Mouse (Mus musculus) limb, embryonic 14.5 days (tissue): ENCODE results near the gene Por. TPM values are rescaled to one million over a fixed set of nuclear protein-coding genes. Genes with fewer than 3 reads are reported as not detected.

Experiments used
- ATAC-seq: fragments of 200-750 bp; cut with Nextera tagmentation; 2 replicates; pipeline ENCODE4 v1.8.0; 2017; ENCODE audit warnings: low read depth, moderate number of reproducible peaks, moderate TSS enrichment; ENCODE audit not compliant: low FRiP score
- DNase-seq: peaks from one replicate; pipeline ENCODE4 v3.0.0-alpha.2; 2015; ENCODE audit warnings: low spot score
- H3K27ac ChIP-seq: fragments of 300-500 bp; sonication (generic); replicated peaks from 2 replicates; pipeline ENCODE4 v1.5.1; 2014; ENCODE audit warnings: low read depth, mild to moderate bottlenecking, low read length, moderate library complexity, mixed read lengths
- H3K27me3 ChIP-seq: fragments of 300-500 bp; sonication (generic); 2 replicates; pipeline ENCODE4 v1.6.1; 2014; ENCODE audit warnings: low read length, mixed read lengths; ENCODE audit not compliant: control insufficient read depth, insufficient read depth
- H3K36me3 ChIP-seq: fragments of 300-500 bp; sonication (generic); 2 replicates; pipeline ENCODE4 v1.6.1; 2014; ENCODE audit warnings: mild to moderate bottlenecking, low read length, moderate library complexity, mixed read lengths; ENCODE audit not compliant: control insufficient read depth, insufficient read depth
- H3K4me1 ChIP-seq: fragments of 300-500 bp; sonication (generic); 2 replicates; pipeline ENCODE4 v1.6.1; 2014; ENCODE audit warnings: antibody characterized with exemption, low read length, mixed read lengths; ENCODE audit not compliant: control insufficient read depth, insufficient read depth
- H3K4me2 ChIP-seq: fragments of 300-500 bp; sonication (generic); replicated peaks from 2 replicates; pipeline ENCODE4 v1.6.1; 2014; ENCODE audit warnings: low read depth, mild to moderate bottlenecking, low read length, moderate library complexity; ENCODE audit not compliant: severe bottlenecking
- H3K4me3 ChIP-seq: fragments of 300-500 bp; sonication (generic); replicated peaks from 2 replicates; pipeline ENCODE4 v1.5.1; 2014; ENCODE audit warnings: low read length
- H3K9ac ChIP-seq: fragments of 300-500 bp; sonication (generic); 2 replicates; pipeline ENCODE4 v1.6.1; 2014; ENCODE audit warnings: mild to moderate bottlenecking, low read depth, low read length, moderate library complexity; ENCODE audit not compliant: severe bottlenecking
- H3K9me3 ChIP-seq: fragments of 300-500 bp; sonication (generic); 2 replicates; pipeline ENCODE4 v1.6.1; 2016; ENCODE audit warnings: low read length; ENCODE audit not compliant: control insufficient read depth
- POLR2A ChIP-seq: fragments of 200-500 bp; IDR thresholded peaks from 2 replicates; pipeline ENCODE4 v1.8.0; 2012; ENCODE audit warnings: inconsistent platforms, mild to moderate bottlenecking, moderate library complexity, borderline replicate concordance; ENCODE audit not compliant: insufficient read depth, insufficient read length; ENCODE audit errors: extremely low read depth
- WGBS: fragments of 180-500 bp; shearing (Covaris S2); extraction: QIAGEN DNeasy Blood & Tissue Kit; methylation state at CpG from one replicate; pipeline ENCODE4 v1.1.7; 2014; 5-methylcytosine and 5-hydroxymethylcytosine counted together
- polyA plus RNA-seq, 2 experiments: library from polyadenylated mRNA; depleted of rRNA in 1 of 2; stranded (reverse) in 1 of 2; unstranded in 1 of 2; fragments of >200 nt; fragmentation: Nextera tagmentation in 1 of 2; extraction: Ambion mirVana in 1 of 2; gene quantifications; 2 replicates each; pipeline versions ENCODE4 v1.2.1 to v1.2.3; 2012 to 2014

Por gene
- polyA plus RNA-seq, 2 experiments = 64.7 to 99.2 TPM

DNA sequence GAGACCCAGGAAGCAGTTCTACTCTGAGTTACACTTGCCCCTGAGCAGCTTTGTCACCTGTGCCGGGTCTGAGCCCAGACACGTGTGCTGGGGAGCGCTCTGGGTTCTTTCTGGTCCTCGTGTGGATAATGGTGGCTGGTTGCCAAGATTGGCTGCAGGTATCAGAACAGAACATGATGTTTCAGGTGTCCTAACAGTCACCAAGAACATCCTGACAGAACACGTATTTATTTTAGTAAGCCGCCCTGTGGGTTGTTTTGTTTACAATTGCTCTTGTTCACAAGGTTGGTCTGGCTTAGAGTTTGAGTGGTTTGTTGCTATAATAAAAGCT lies 29.4 kb upstream of the Por start:
- 83% methylated on average over 6 of the region's 6 CpGs for WGBS
- DNase-seq (no peak), ATAC-seq (no peak)
- H3K27me3 ChIP-seq = no peaks in the 10 kb centered on the region
- H3K9ac ChIP-seq = no peak overlapping the region
- no peak for TF ChIP-seq POLR2A
- H3K4me3 ChIP-seq = no peak overlapping the region
- H3K4me2 ChIP-seq = no peak overlapping the region
- H3K9me3 ChIP-seq = no peaks in the 10 kb centered on the region
- no peaks in the 10 kb centered on the region for H3K4me1 ChIP-seq
- H3K27ac ChIP-seq = no peak overlapping the region; the same call in 1 of the 2 replicates
- peaks cover 48% of the 10 kb centered on the region for H3K36me3 ChIP-seq

DNA sequence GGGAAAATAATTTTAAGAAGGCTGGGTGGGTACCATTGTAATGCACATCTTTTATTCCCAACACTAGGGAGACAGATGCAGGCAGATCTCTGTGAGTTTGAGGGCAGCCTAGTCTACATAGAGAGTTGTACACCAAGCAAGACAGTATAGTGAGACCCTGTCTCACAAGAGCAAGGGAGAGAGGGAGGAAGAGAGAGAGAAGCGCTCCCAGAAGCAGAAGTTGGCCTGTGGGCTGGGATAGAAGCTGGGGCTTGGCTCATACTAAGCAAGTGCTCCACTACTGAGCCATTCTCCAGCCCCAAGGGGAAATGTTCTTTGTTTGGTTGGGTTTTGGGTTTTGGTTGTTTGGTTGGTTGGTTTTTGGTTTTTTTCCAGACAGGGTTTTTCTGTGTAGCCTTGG lies 28.8 kb upstream of the Por start:
- Histone ChIP-seq H3K4me3 (no peak overlapping the region), H3K4me1 (no peaks in the 10 kb centered on the region), H3K9ac (no peak overlapping the region), H3K27ac (no peak overlapping the region), H3K36me3 (peaks cover 47% of the 10 kb centered on the region), H3K27me3 (no peaks in the 10 kb centered on the region), H3K4me2 (no peak overlapping the region), H3K9me3 (no peaks in the 10 kb centered on the region)
- 92% methylated on average over 1 of the region's 1 CpGs for WGBS
- TF ChIP-seq POLR2A = no peak
- DNase-seq (no peak), ATAC-seq (no peak)

DNA sequence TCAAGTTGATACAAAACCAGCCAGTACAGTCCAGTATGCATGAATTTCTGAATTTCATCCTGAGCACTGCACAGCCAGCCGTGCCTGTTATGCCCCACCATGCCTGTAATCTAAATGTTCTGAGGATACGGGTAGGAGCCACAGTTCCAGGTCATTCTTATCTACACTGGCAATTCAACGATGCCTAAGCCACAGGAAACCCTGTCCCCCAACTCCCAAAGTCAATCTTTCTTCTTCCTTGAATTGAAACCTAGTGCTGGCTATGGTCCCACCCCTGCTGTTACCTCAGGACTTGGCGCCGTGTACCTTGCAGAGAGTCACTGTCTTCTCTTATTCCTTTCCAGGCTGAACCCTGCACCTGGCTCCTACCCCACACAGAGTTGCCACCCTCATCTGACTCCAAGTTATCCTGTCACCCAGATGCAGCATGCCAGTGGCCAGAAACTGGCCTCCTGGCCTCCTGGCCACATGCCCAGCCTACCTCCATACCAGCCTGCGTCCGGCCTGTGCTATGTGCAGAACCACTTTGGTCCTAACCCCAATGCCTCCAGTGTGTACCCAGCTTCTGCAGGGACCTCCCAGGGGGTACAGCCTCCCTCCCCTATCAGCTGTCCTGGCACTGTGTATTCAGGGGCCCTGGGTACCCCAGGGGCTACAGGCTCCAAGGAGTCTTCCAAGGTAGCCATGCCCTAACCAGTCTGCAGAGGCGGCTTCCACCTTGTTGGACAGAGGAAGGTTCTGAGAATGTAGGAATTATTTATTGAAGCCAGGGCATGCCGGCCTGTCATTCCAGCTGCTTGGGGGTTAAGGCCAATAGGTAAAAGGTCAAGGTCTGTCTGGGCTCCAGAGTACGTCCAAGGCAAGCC lies 26.9 kb upstream of the Por start:
- H3K9ac ChIP-seq = no peak overlapping the region
- no peak overlapping the region for H3K4me2 ChIP-seq
- no peak overlapping the region for H3K27ac ChIP-seq
- DNase-seq (no peak), ATAC-seq (no peak)
- H3K9me3 ChIP-seq = no peaks in the 10 kb centered on the region
- TF ChIP-seq POLR2A = no peak
- H3K4me3 ChIP-seq = no peak overlapping the region
- H3K27me3 ChIP-seq = no peaks in the 10 kb centered on the region
- peaks cover 29% of the 10 kb centered on the region for H3K36me3 ChIP-seq
- H3K4me1 ChIP-seq = no peaks in the 10 kb centered on the region
- 89% methylated on average over 10 of the region's 10 CpGs for WGBS

DNA sequence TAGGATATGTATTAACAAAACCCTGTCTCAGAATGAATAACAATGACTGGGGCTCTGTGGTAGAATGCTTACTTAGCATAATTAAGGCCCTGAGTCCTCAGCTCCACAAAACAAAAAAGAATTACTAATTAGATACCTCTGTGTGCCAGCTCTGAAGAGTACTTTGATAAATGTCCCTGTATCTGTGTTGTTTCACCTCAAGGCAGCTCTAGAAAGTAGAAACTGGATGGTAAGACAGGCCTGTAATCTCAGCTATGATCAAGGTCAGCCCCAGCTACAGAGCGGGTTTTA lies 26.3 kb upstream of the Por start:
- 93% methylated on average over 1 of the region's 1 CpGs for WGBS
- Histone ChIP-seq H3K4me3 (no peak overlapping the region), H3K4me1 (no peaks in the 10 kb centered on the region)

DNA sequence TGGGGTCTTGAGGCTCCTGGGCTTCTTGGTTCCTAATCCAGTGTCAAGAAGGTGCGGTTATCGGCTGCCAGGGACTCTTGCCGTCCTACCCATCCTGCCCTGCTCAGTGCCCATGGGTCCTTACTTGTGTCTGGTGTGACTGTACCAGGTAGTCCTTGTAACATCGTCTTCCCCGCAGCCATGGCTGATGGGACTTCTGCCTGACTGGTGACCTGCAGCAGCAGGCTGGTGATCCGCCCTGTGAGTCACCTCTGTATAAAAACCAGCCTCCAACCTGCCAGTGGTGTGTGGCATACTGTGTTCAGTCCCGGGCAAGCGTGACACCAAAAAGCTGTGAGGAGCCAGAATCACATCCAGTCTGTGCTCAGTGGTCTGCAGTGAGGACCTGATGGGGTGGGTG lies 26.0 kb upstream of the Por start:
- H3K9me3 ChIP-seq = no peaks in the 10 kb centered on the region
- H3K27me3 ChIP-seq = no peaks in the 10 kb centered on the region
- no peaks in the 10 kb centered on the region for H3K4me1 ChIP-seq
- DNase-seq (no peak), ATAC-seq (no peak)
- no peak overlapping the region for H3K27ac ChIP-seq
- no peak overlapping the region for H3K9ac ChIP-seq
- WGBS = 93% methylated on average over 8 of the region's 8 CpGs
- H3K4me2 ChIP-seq = no peak overlapping the region
- no peak overlapping the region for H3K4me3 ChIP-seq
- no peak for TF ChIP-seq POLR2A
- H3K36me3 ChIP-seq = peaks cover 21% of the 10 kb centered on the region

More for the DNA sequence above, 26.3 kb upstream of the Por start:
- Histone ChIP-seq H3K9ac (no peak overlapping the region), H3K4me2 (no peak overlapping the region), H3K36me3 (peaks cover 24% of the 10 kb centered on the region), H3K27me3 (no peaks in the 10 kb centered on the region), H3K9me3 (no peaks in the 10 kb centered on the region), H3K27ac (no peak overlapping the region)
- ATAC-seq = no peak
- DNase-seq = no peak
- TF ChIP-seq POLR2A = no peak
